Mouse (Mus musculus) Patski (cell line): ENCODE results near the gene Mrpl4. TPM values are rescaled to one million over a fixed set of nuclear protein-coding genes. Genes with fewer than 3 reads are reported as not detected.
"Not testable (repeated sequence)": the region's sequence is repeated elsewhere in the genome, so short reads cannot be mapped to it uniquely, and the experiment has no call there.

ENCODE experiments used
- ATAC-seq: fragments of 100-300 bp; one replicate; pipeline ENCODE4 v1.8.0; 2021
- CTCF ChIA-PET: fragments of 350-600 bp; sonication (Branson Sonifier 250); formaldehyde crosslinking; loops from one replicate; lab custom pipeline; 2022; ENCODE audit warnings: inconsistent platforms; lab: Charles Lee
- POLR2A ChIA-PET: fragments of 350-600 bp; sonication (Branson Sonifier 250); formaldehyde crosslinking; loops from one replicate; lab custom pipeline; 2022; ENCODE audit warnings: antibody characterized with exemption, inconsistent platforms; lab: Charles Lee
- DNase-seq: peaks from one replicate; pipeline ENCODE4 v3.0.0-alpha.2; 2011; ENCODE audit warnings: low read depth, low spot score
- H3K27me3 ChIP-seq: fragments of 371-371 bp; one replicate; pipeline ENCODE4 v1.5.1; 2021
- CTCF ChIP-seq: fragments of 100-300 bp; IDR thresholded peaks from one replicate; pipeline ENCODE4 v1.5.1; 2021
- in situ Hi-C: fragments of 300-500 bp; cut with MboI; formaldehyde crosslinking; loops from 3 replicates; pipeline ENCODE4 v1.11.1; 2018; ENCODE audit warnings: low pct_unique_long_range_greater_than_20kb, mixed read lengths
- polyA plus RNA-seq: library from polyadenylated mRNA; unstranded; gene quantifications from one replicate; pipeline ENCODE4 v1.2.3, GENCODE M21; 2021

Mrpl4 gene
- polyA plus RNA-seq, 1 experiment from 2014 or later, result 89.1 TPM

GRCm38 (mm10) chr9:21033136-21033535 is 30.6 kb downstream of the Mrpl4 start:
- TF ChIP-seq CTCF, result no peak
- no peaks in the 10 kb centered on the region for H3K27me3 ChIP-seq
- ChIA-PET POLR2A (interaction anchor here (0.6 to 1.0 kb wide), 2 partner anchors 33 to 82 kb away, joined by 3 read pairs; no protein-coding TSS in a partner anchor), CTCF (interaction anchor here (1.5 kb wide), 1 partner anchor 104 kb away, joined by 6 read pairs; no protein-coding TSS in a partner anchor)
- DNase-seq (peak; percentile 48), ATAC-seq (peak; percentile 55)
- in situ Hi-C loops, result loop anchor here (5.0 kb wide), 2 partner anchors 39 to 99 kb away; partner anchors contain the start of genes Fdx1l, Gm49373 and Tyk2

- CTCF ChIA-PET, result no interaction called here
- no peak for DNase-seq
- no peaks in the 10 kb centered on the region for H3K27me3 ChIP-seq
- in situ Hi-C loops, result loop anchor here (5.0 kb wide), 2 partner anchors 38 to 98 kb away; partner anchors contain the start of genes Fdx1l, Gm49373 and Tyk2
- ATAC-seq, result no peak
- POLR2A ChIA-PET, result no interaction called here
- no peak for TF ChIP-seq CTCF
Measured at GRCm38 (mm10) chr9:21034481-21035085, 32.0 kb downstream of the Mrpl4 start.

- H3K27me3 ChIP-seq, result no peaks in the 10 kb centered on the region
- no peak for ATAC-seq
- ChIA-PET POLR2A (no interaction called here), CTCF (no interaction called here)
- in situ Hi-C loops, result no loop called here
- TF ChIP-seq CTCF, result no peak
- no peak for DNase-seq
Measured at GRCm38 (mm10) chr9:21035586-21035985, 33.0 kb downstream of the Mrpl4 start.

- no peaks in the 10 kb centered on the region for H3K27me3 ChIP-seq
- in situ Hi-C loops, result no loop called here
- TF ChIP-seq CTCF, result no peak
- POLR2A ChIA-PET, result no interaction called here
- DNase-seq (no peak), ATAC-seq (no peak)
- CTCF ChIA-PET, result no interaction called here
Measured at GRCm38 (mm10) chr9:21036161-21036560, 33.6 kb downstream of the Mrpl4 start.

- DNase-seq, result no peak
- CTCF ChIA-PET, result no interaction called here
- no peak for TF ChIP-seq CTCF
- no peaks in the 10 kb centered on the region for H3K27me3 ChIP-seq
- no peak for ATAC-seq
- POLR2A ChIA-PET, result no interaction called here
- in situ Hi-C loops, result no loop called here
Measured at GRCm38 (mm10) chr9:21036666-21037065, 34.1 kb downstream of the Mrpl4 start.

GRCm38 (mm10) chr9:21037481-21037891 is 34.9 kb downstream of the Mrpl4 start:
- ChIA-PET CTCF (interaction anchor here (1.4 kb wide), 1 partner anchor 28 kb away, joined by 3 read pairs; no protein-coding TSS in a partner anchor), POLR2A (no interaction called here)
- no peak for TF ChIP-seq CTCF
- in situ Hi-C loops, result no loop called here
- DNase-seq, result no peak
- no peak for ATAC-seq
- no peaks in the 10 kb centered on the region for H3K27me3 ChIP-seq

GRCm38 (mm10) chr9:21039779-21040178 is 37.2 kb downstream of the Mrpl4 start:
- ChIA-PET POLR2A (no interaction called here), CTCF (no interaction called here)
- H3K27me3 ChIP-seq, result no peaks in the 10 kb centered on the region
- ATAC-seq, result no peak
- TF ChIP-seq CTCF, result no peak
- in situ Hi-C loops, result no loop called here
- no peak for DNase-seq

- TF ChIP-seq CTCF, result no peak
- in situ Hi-C loops, result no loop called here
- ATAC-seq (no peak), DNase-seq (no peak)
- H3K27me3 ChIP-seq, result no peaks in the 10 kb centered on the region
- CTCF ChIA-PET, result interaction anchor here (1.2 kb wide), 1 partner anchor 12 kb away, joined by 4 read pairs; the partner anchor contains the start of gene Icam4
- POLR2A ChIA-PET, result no interaction called here
Measured at GRCm38 (mm10) chr9:21041308-21041707, 38.8 kb downstream of the Mrpl4 start.

GRCm38 (mm10) chr9:21043563-21043962 is 41.0 kb downstream of the Mrpl4 start:
- DNase-seq, result no peak
- TF ChIP-seq CTCF, result no peak
- no peaks in the 10 kb centered on the region for H3K27me3 ChIP-seq
- ATAC-seq, result no peak
- POLR2A ChIA-PET, result no interaction called here
- CTCF ChIA-PET, result no interaction called here
- in situ Hi-C loops, result no loop called here

GRCm38 (mm10) chr9:21044785-21045184 is 42.2 kb downstream of the Mrpl4 start:
- in situ Hi-C loops, POLR2A ChIA-PET, ATAC-seq, H3K27me3 ChIP-seq, CTCF ChIA-PET, DNase-seq: not testable (repeated sequence)

GRCm38 (mm10) chr9:21045235-21045634 is 42.7 kb downstream of the Mrpl4 start:
- H3K27me3 ChIP-seq, result peaks cover 5% of the 10 kb centered on the region
- in situ Hi-C loops, result no loop called here
- TF ChIP-seq CTCF, result no peak
- POLR2A ChIA-PET, result no interaction called here
- DNase-seq (no peak), ATAC-seq (no peak)
- CTCF ChIA-PET, result no interaction called here
